In the genomic region with DNA sequence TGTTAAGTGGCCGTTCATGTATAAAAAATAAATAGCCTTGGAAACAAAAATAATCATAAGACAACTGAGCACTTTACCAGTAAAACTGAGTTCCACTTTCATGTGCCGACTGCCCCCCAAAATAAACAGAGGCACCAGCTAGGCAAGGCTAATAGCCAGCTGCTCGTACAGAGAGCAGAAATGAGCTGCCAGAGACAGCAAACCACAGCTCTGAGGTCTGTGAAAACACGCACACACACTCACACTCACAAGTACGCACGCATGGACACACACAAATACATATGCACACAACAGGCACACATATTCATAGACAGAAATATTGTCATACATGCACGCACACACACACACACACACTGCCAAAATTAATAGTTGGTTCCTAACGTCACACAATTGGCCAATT, we compare ENCODE assay signal across 8 mouse cellular contexts. TPM values are rescaled to one million over a fixed set of nuclear protein-coding genes. Genes with fewer than 3 reads are reported as not detected.
A peak's percentile ranks its signal among the peaks of the same experiment; 100 is the strongest.
DNase-seq lines count a peak whose midpoint lies in the region; ATAC-seq and TF ChIP-seq lines count a peak whose summit lies in the region.

No protein-coding gene starts in this region.

- peak overlapping the region; percentile 40 for H3K4me2 ChIP-seq in lung, postnatal 0 days (replicated peaks; ENCODE audit: low read depth, low read length)
- peak overlapping the region; percentile 33; the same call in 1 of the 2 replicates for H3K4me2 ChIP-seq in embryonic facial prominence, embryonic 11.5 days (ENCODE audit: low read depth, low read length)
- 0 out of 2 replicates have a peak overlapping the region, but pooled peaks have one; percentile 14 for H3K4me2 ChIP-seq in hindbrain, postnatal 0 days (ENCODE audit: low read depth, low read length)
- H3K4me2 ChIP-seq in neural tube, embryonic 13.5 days, result peak overlapping the region; percentile 33; the same call in 1 of the 2 replicates

- peaks cover 57% of the 10 kb centered on the region for H3K4me1 ChIP-seq in lung, postnatal 0 days (ENCODE audit: insufficient read depth, low read depth, low read length)
- peaks cover 20% of the 10 kb centered on the region for H3K4me1 ChIP-seq in embryonic facial prominence, embryonic 11.5 days (ENCODE audit: control insufficient read depth, insufficient read depth, low read length)
- peaks cover 34% of the 10 kb centered on the region for H3K4me1 ChIP-seq in hindbrain, postnatal 0 days (ENCODE audit: insufficient read depth, low read length)
- H3K4me1 ChIP-seq in neural tube, embryonic 13.5 days (replicated peaks), result peaks cover 43% of the 10 kb centered on the region

- no peak for DNase-seq in lung, postnatal 0 days (ENCODE audit: low spot score)
- DNase-seq in lung, postnatal 25 days (ENCODE audit: low spot score), result no peak
- peak; percentile 31 for DNase-seq in embryonic facial prominence, embryonic 11.5 days (ENCODE audit: low spot score)
- no peak for DNase-seq in hindbrain, postnatal 0 days (ENCODE audit: low spot score)
- DNase-seq in frontal cortex, postnatal 10 days (ENCODE audit: low spot score in 2 of 2), result no peak
- no peak for DNase-seq in layer of hippocampus, adult 8-10 months (ENCODE audit: low spot score in 2 of 2)
- no peak for DNase-seq in right cerebral cortex, adult 2 months (ENCODE audit: low spot score in 2 of 2)

- H3K27me3 ChIP-seq in lung, postnatal 0 days (replicated peaks; ENCODE audit: insufficient read depth, low read length), result no peaks in the 10 kb centered on the region
- no peaks in the 10 kb centered on the region for H3K27me3 ChIP-seq in embryonic facial prominence, embryonic 11.5 days (ENCODE audit: control insufficient read depth, insufficient read depth, low read length)
- no peaks in the 10 kb centered on the region for H3K27me3 ChIP-seq in hindbrain, postnatal 0 days (ENCODE audit: insufficient read depth, low read length)
- H3K27me3 ChIP-seq in neural tube, embryonic 13.5 days, result no peaks in the 10 kb centered on the region

- H3K9ac ChIP-seq in lung, postnatal 0 days (replicated peaks; ENCODE audit: low read depth), result no peak overlapping the region
- H3K9ac ChIP-seq in embryonic facial prominence, embryonic 11.5 days (replicated peaks; ENCODE audit: low read length), result peak overlapping the region; percentile 54
- no peak overlapping the region for H3K9ac ChIP-seq in hindbrain, postnatal 0 days (replicated peaks; ENCODE audit: low read length)
- H3K9ac ChIP-seq in neural tube, embryonic 13.5 days, result 0 out of 2 replicates have a peak overlapping the region, but pooled peaks have one; percentile 36

- 0 out of 2 replicates have a peak overlapping the region, but pooled peaks have one; percentile 5 for H3K4me3 ChIP-seq in lung, postnatal 0 days (ENCODE audit: low read depth, low read length)
- no peak overlapping the region for H3K4me3 ChIP-seq in embryonic facial prominence, embryonic 11.5 days (ENCODE audit: low read depth, low read length)
- no peak overlapping the region for H3K4me3 ChIP-seq in hindbrain, postnatal 0 days (ENCODE audit: low read length)
- H3K4me3 ChIP-seq in neural tube, embryonic 13.5 days, result no peak overlapping the region

- ATAC-seq in lung, postnatal 0 days, result peak; percentile 6
- ATAC-seq in embryonic facial prominence, embryonic 11.5 days (replicated peaks; ENCODE audit: insufficient number of reproducible peaks, low FRiP score, low TSS enrichment, low read depth), result no peak
- ATAC-seq in hindbrain, postnatal 0 days, result no peak
- no peak for ATAC-seq in neural tube, embryonic 13.5 days (ENCODE audit: low read depth)

- WGBS in lung, postnatal 0 days, result 6% methylated on average over 8 of the region's 8 CpGs
- 42% methylated on average over 8 of the region's 8 CpGs for WGBS in embryonic facial prominence, embryonic 11.5 days
- 49% methylated on average over 8 of the region's 8 CpGs for whole genome bisulfite sequencing in hindbrain, postnatal 0 days
- WGBS in neural tube, embryonic 13.5 days, result 52% methylated on average over 8 of the region's 8 CpGs

- no peak for TF ChIP-seq CTCF in lung, postnatal 0 days (IDR thresholded peaks at IDR 0.05)
- no peak for TF ChIP-seq CTCF in hindbrain, postnatal 0 days (IDR thresholded peaks at IDR 0.05; ENCODE audit: low read depth)

- TF ChIP-seq EP300 in lung, postnatal 0 days (IDR thresholded peaks at IDR 0.05), result no peak

- H3K9me3 ChIP-seq in lung, postnatal 0 days (ENCODE audit: low read length), result no peaks in the 10 kb centered on the region
- no peaks in the 10 kb centered on the region for H3K9me3 ChIP-seq in embryonic facial prominence, embryonic 11.5 days (replicated peaks; ENCODE audit: control insufficient read depth, low read length)
- no peaks in the 10 kb centered on the region for H3K9me3 ChIP-seq in hindbrain, postnatal 0 days (ENCODE audit: low read length)
- no peaks in the 10 kb centered on the region for H3K9me3 ChIP-seq in neural tube, embryonic 13.5 days

- H3K36me3 ChIP-seq in lung, postnatal 0 days (ENCODE audit: insufficient read depth, low read length), result no peaks in the 10 kb centered on the region
- H3K36me3 ChIP-seq in embryonic facial prominence, embryonic 11.5 days (replicated peaks; ENCODE audit: control insufficient read depth, insufficient read depth, low read depth, low read length), result no peaks in the 10 kb centered on the region
- H3K36me3 ChIP-seq in hindbrain, postnatal 0 days (ENCODE audit: insufficient read depth, low read length), result no peaks in the 10 kb centered on the region
- no peaks in the 10 kb centered on the region for H3K36me3 ChIP-seq in neural tube, embryonic 13.5 days

- peak overlapping the region; percentile 92 for H3K27ac ChIP-seq in lung, postnatal 0 days (ENCODE audit: low read length)
- H3K27ac ChIP-seq in embryonic facial prominence, embryonic 11.5 days (replicated peaks; ENCODE audit: low read depth, low read length), result peak overlapping the region; percentile 70
- H3K27ac ChIP-seq in hindbrain, postnatal 0 days, result peak overlapping the region; percentile 49; the same call in 1 of the 2 replicates
- H3K27ac ChIP-seq in neural tube, embryonic 13.5 days (replicated peaks), result peak overlapping the region; percentile 63

RNA-seq across cellular contexts. Expression of a gene that starts 46.6 kb away (rescaled TPM):
- 22.9 and 26.4 TPM in 2 replicates for polyA plus RNA-seq in lung, postnatal 0 days (2015; fragmentation: Nextera tagmentation; extraction: Ambion mirVana)
- 20.6 and 21.4 TPM in 2 replicates for polyA plus RNA-seq in embryonic facial prominence, embryonic 11.5 days (2014; fragmentation: Nextera tagmentation; extraction: Ambion mirVana)
- 7.4 and 11.1 TPM in 2 replicates for total RNA-seq in hindbrain, postnatal 0 days (2014; rRNA removed)
- 5.7 and 6.0 TPM in 2 replicates for polyA plus RNA-seq in hindbrain, postnatal 0 days (2015; fragmentation: Nextera tagmentation; extraction: Ambion mirVana)
- polyA plus RNA-seq in neural tube, embryonic 13.5 days (2015; fragmentation: Nextera tagmentation; extraction: Ambion mirVana), result 6.2 and 8.0 TPM in 2 replicates
- 10 to 100 TPM in 3 of 4 experiments, 1 to 10 TPM in 1; 9.3 to 20.4 (median 15.3) TPM for total RNA-seq in layer of hippocampus, adult 8-10 months (2022)

Comparison
In these comparisons a context has a peak if more than half of its experiments do, and no peak if none do; other contexts are left out.
1. H3K9ac ChIP-seq: peak in embryonic facial prominence, embryonic 11.5 days (single experiment) and neural tube, embryonic 13.5 days (single experiment); none in lung, postnatal 0 days (single experiment) and hindbrain, postnatal 0 days (single experiment).
2. Peak in every context shown above with its lines, with median percentiles within 50 percentile points of each other: H3K27ac ChIP-seq and H3K4me2 ChIP-seq.